Mouse (Mus musculus) lung, embryonic 16.5 days (tissue): ENCODE data around the gene Fkbp10. TPM values are rescaled to one million over a fixed set of nuclear protein-coding genes. Genes with fewer than 3 reads are reported as not detected.

Experiments
- ATAC-seq: fragments of 200-750 bp; cut with Nextera tagmentation; 2 replicates; pipeline ENCODE4 v1.8.0; 2017; ENCODE audit warnings: low read depth, mild to moderate bottlenecking, moderate library complexity
- H3K27ac ChIP-seq: fragments of 300-500 bp; sonication (generic); 2 replicates; pipeline ENCODE4 v1.5.1; 2014; ENCODE audit warnings: mild to moderate bottlenecking, control low read depth, low read length
- H3K27me3 ChIP-seq: fragments of 300-500 bp; sonication (generic); 2 replicates; pipeline ENCODE4 v1.6.1; 2014; ENCODE audit warnings: low read depth, low read length, mixed read lengths; ENCODE audit not compliant: control insufficient read depth, insufficient read depth
- H3K36me3 ChIP-seq: fragments of 300-500 bp; sonication (generic); 2 replicates; pipeline ENCODE4 v1.6.1; 2014; ENCODE audit warnings: low read length; ENCODE audit not compliant: control insufficient read depth, insufficient read depth
- H3K4me1 ChIP-seq: fragments of 300-500 bp; sonication (generic); replicated peaks from 2 replicates; pipeline ENCODE4 v1.6.1; 2014; ENCODE audit warnings: low read length, mixed read lengths; ENCODE audit not compliant: control insufficient read depth, insufficient read depth
- H3K4me2 ChIP-seq: fragments of 300-500 bp; sonication (generic); 2 replicates; pipeline ENCODE4 v1.6.1; 2014; ENCODE audit warnings: low read depth, low read length, control low read depth
- H3K4me3 ChIP-seq: fragments of 300-500 bp; sonication (generic); 2 replicates; pipeline ENCODE4 v1.5.1; 2014; ENCODE audit warnings: mild to moderate bottlenecking, low read length, control low read depth
- H3K9ac ChIP-seq: fragments of 300-500 bp; sonication (generic); 2 replicates; pipeline ENCODE4 v1.6.1; 2014; ENCODE audit warnings: low read length, control low read depth
- H3K9me3 ChIP-seq: fragments of 300-500 bp; sonication (generic); 2 replicates; pipeline ENCODE4 v1.6.1; 2016; ENCODE audit warnings: low read length; ENCODE audit not compliant: control insufficient read depth
- WGBS: fragments of 180-500 bp; shearing (Covaris S2); extraction: QIAGEN DNeasy Blood & Tissue Kit; methylation state at CpG from one replicate; pipeline ENCODE4 v1.1.7; 2014; 5-methylcytosine and 5-hydroxymethylcytosine counted together
- polyA plus RNA-seq: library from polyadenylated mRNA; unstranded; fragments of >200 nt; fragmentation: Nextera tagmentation; extraction: Ambion mirVana; gene quantifications from 2 replicates; pipeline ENCODE4 v1.2.1, GENCODE M21; 2015

Fkbp10 gene
- polyA plus RNA-seq, 1 experiment from 2014 or later, result 152 TPM

DNA sequence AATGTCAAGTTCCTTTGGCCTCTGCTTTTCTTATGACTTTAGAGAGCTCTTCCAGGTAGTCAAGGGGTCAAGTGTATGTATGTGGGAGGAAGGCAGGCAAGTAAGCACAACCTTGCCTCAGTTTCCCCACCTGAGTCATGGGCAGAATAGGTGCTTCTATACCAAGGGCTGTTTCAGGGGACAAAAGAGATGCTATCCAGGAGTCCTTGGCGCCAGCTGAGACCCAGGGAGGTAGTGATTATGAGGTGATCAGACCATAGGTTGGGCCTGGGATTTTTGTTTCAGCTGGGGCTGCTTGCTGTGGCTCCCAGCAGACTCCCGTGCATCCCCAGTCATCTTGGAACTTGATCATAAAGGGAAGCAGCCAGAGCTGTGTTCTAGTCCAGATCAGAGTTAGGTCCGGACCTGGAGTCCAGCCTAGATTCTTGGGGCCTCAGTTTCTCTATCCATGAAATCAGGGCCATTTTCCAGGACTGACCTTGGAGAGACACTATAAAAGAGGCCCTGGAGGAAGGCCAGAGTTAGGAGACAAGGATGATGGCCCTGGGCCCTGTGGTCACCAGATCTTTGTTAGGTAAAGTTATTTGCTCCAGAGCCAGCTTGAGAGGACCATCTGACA lies 10.9 kb upstream of the Fkbp10 start:
- H3K27me3 ChIP-seq, result no peaks in the 10 kb centered on the region
- 89% methylated on average over 3 of the region's 3 CpGs for WGBS
- H3K4me1 ChIP-seq, result peaks cover 18% of the 10 kb centered on the region
- H3K9ac ChIP-seq, result no peak overlapping the region
- H3K4me2 ChIP-seq, result no peak overlapping the region
- peaks cover 6% of the 10 kb centered on the region; the same call in 1 of the 2 replicates for H3K36me3 ChIP-seq
- no peaks in the 10 kb centered on the region for H3K9me3 ChIP-seq
- H3K27ac ChIP-seq, result peak overlapping the region; percentile 90
- ATAC-seq, result no peak
- no peak overlapping the region for H3K4me3 ChIP-seq

DNA sequence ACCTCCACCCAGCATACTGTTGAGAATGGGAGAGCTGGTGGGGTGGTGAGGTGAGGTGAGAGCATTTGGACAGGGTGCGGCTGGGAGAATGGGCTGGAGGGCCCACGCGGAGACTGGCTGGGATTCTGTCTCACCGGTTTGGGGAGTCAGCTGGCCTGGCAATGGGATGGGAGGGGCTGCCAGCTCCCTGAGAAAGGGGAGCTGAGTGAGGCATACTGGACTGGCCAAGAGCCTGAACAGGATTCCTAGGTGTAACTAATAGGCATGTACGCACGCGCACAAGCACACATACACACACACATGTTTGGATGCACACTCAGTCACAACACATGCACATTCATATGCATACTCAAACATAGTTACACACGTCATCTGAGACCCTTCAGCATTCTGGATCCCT lies 9.2 kb upstream of the Fkbp10 start:
- Histone ChIP-seq H3K4me1 (peaks cover 17% of the 10 kb centered on the region), H3K27me3 (no peaks in the 10 kb centered on the region), H3K9ac (no peak overlapping the region), H3K36me3 (peaks cover 11% of the 10 kb centered on the region), H3K9me3 (no peaks in the 10 kb centered on the region), H3K27ac (no peak overlapping the region), H3K4me2 (no peak overlapping the region), H3K4me3 (no peak overlapping the region)
- ATAC-seq, result peak; percentile 39
- 68% methylated on average over 8 of the region's 8 CpGs for WGBS

DNA sequence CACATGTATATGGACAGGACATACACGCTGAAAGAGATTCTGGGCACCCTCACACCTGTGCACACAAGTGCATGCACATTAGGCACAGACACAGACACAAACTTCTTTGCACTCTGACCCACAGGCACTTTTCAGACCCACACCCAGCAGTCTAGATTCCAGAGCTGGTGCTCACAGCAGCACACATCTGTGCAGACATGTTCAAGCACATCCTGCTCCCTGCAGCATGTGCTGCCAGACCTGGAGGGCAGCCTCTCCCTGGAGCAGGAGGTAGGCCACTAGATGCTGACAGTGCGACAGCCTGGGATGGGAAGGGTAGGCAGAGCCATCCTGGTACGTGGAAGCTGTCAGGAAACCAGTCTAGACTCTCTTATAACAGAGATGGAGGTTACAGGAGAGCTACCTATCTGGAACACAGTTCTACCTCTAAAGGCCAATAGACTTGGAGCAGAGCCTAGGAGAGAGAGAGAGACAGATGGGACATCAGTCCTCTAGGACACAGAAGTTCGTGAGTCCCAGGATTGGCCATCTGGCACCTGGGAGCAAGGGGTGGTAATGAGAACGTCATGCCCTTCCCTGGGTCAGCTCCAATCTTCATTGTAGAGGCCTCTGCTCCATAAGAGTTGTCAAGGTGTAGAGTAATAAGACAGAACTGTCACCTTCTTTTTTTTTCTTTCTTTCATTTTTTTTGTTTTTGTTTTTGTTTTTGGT lies 8.3 kb upstream of the Fkbp10 start:
- Histone ChIP-seq H3K9ac (no peak overlapping the region), H3K9me3 (no peaks in the 10 kb centered on the region), H3K4me1 (peaks cover 20% of the 10 kb centered on the region), H3K36me3 (peaks cover 11% of the 10 kb centered on the region), H3K27ac (no peak overlapping the region), H3K4me2 (no peak overlapping the region), H3K27me3 (no peaks in the 10 kb centered on the region), H3K4me3 (no peak overlapping the region)
- WGBS, result 84% methylated on average over 5 of the region's 5 CpGs
- no peak for ATAC-seq

DNA sequence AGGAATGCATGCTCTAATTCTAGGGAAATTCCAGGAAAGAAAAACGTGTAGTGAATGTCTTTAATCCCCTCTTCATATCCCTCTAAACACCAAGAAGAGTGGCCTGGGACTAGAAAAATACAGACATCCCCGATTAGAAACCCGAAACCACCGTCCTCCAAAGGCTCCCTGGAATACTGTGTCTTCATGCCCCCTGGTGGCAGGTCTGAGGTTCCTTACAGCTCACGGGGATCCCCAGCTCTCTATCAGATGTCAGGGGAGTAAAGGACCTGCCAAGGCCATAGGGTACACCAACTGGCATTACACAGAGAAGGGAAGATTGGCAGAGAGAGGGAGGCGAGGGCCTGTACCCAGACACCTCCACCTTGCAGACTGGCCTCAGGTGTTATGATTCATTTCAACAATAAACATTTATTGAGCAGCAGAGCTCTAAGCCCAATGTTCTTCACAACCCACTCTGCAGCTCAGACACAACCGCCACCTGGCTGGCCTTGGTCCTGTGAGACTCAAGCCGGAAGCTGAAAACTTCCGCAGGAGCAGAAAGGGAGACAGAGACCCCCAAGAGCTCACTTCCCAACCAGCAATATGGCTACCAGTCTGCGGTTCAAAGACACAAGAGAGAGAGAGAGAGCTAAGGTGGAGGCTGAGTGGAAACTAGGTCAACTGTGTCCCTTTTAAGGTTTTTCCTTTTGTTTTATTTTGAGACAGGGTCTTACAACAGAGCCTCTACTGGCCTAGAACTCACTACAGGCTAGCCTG lies 7.2 kb upstream of the Fkbp10 start:
- Histone ChIP-seq H3K27me3 (no peaks in the 10 kb centered on the region), H3K9ac (no peak overlapping the region), H3K27ac (no peak overlapping the region), H3K9me3 (no peaks in the 10 kb centered on the region), H3K36me3 (peaks cover 11% of the 10 kb centered on the region), H3K4me3 (no peak overlapping the region), H3K4me1 (peaks cover 23% of the 10 kb centered on the region), H3K4me2 (no peak overlapping the region)
- ATAC-seq, result peak; percentile 55
- 36% methylated on average over 10 of the region's 10 CpGs for WGBS

DNA sequence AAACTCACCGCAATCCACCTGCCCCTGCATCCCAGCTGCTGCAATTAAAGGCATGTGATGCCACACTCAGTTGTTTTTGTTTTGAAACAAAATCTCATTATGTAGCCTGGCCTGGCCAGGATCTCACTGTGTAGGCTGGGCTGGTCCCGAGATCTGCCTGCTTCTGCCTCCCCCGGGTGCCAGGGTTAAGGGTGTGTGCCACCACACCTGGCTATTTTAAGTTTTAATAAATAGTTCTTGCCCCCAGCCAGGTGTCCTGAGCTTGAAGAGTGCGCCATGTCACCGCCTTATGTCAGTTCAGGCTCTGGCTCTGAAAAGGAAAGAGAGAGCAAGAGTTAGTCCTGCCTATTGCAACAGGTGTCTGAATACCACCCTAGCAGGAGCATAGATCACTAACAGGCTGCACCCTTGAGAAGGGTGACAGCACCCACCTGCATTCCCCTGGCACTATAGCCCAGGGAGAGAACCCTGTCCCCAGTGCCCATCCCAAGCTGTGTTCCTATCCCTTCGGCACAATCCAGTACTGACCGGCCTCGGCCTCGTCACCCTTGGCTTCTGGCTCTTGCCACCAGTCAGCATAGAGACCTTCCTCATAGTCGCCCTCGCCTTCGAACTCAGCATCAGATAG lies 6.5 kb upstream of the Fkbp10 start:
- H3K4me3 ChIP-seq, result no peak overlapping the region
- ATAC-seq, result no peak
- WGBS, result 94% methylated on average over 12 of the region's 12 CpGs

DNA sequence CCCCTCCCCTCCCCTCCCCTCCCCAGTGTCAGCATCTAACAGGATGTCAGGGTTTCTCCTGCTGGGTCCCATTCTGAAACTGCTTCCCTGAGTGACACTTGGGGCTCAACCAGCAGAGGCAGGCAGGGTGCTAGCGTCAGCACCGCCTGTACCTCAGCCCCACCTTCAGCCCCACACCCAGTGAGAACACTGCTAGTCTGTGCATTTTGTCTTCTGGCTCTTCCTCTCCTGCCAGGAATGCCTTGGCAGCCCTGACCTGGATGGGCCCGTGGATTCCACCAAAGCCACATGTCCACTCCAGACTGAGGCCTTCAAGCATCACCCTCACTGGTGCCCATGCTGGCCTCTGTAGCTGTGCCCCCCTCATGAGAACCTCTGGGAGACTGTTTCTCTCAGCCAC lies 5.8 kb upstream of the Fkbp10 start:
- no peak for ATAC-seq
- Histone ChIP-seq H3K4me3 (no peak overlapping the region), H3K4me2 (no peak overlapping the region), H3K4me1 (peaks cover 26% of the 10 kb centered on the region), H3K27ac (no peak overlapping the region), H3K9me3 (no peaks in the 10 kb centered on the region), H3K9ac (no peak overlapping the region), H3K27me3 (no peaks in the 10 kb centered on the region), H3K36me3 (peaks cover 11% of the 10 kb centered on the region)
- 66% methylated on average over 3 of the region's 3 CpGs for WGBS

More for the DNA sequence above, 6.5 kb upstream of the Fkbp10 start:
- no peak overlapping the region for H3K27ac ChIP-seq
- H3K9me3 ChIP-seq, result no peaks in the 10 kb centered on the region
- no peak overlapping the region for H3K9ac ChIP-seq
- H3K4me1 ChIP-seq, result peaks cover 29% of the 10 kb centered on the region
- no peak overlapping the region for H3K4me2 ChIP-seq
- no peaks in the 10 kb centered on the region for H3K27me3 ChIP-seq
- peaks cover 11% of the 10 kb centered on the region for H3K36me3 ChIP-seq

DNA sequence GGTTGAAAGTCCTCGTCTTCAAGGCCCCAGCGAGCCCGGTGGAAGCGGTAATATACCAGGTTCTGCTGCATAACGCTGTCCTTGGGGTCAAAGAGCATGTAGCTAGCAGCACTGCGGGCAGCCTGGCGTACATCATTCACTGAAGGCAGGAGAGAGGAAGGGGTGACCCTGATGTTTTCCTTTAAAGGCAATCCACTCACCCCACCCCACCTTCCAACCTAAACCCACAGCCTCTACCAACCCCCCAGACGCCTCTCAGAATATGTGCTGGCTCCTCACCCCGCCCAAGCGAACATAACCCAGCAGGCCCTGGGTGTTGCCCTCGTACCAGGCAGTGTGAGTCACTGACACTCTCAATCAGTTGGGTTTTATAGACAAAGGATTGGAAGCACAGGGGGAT lies 3.8 kb upstream of the Fkbp10 start:
- ATAC-seq, result no peak
- H3K9me3 ChIP-seq, result no peaks in the 10 kb centered on the region
- 66% methylated on average over 11 of the region's 11 CpGs for WGBS
- H3K27ac ChIP-seq, result no peak overlapping the region
- H3K4me2 ChIP-seq, result peak overlapping the region; percentile 79; the same call in 1 of the 2 replicates
- H3K27me3 ChIP-seq, result no peaks in the 10 kb centered on the region
- H3K36me3 ChIP-seq, result peaks cover 11% of the 10 kb centered on the region
- no peak overlapping the region for H3K4me3 ChIP-seq
- peaks cover 33% of the 10 kb centered on the region for H3K4me1 ChIP-seq
- peak overlapping the region; percentile 91 for H3K9ac ChIP-seq

DNA sequence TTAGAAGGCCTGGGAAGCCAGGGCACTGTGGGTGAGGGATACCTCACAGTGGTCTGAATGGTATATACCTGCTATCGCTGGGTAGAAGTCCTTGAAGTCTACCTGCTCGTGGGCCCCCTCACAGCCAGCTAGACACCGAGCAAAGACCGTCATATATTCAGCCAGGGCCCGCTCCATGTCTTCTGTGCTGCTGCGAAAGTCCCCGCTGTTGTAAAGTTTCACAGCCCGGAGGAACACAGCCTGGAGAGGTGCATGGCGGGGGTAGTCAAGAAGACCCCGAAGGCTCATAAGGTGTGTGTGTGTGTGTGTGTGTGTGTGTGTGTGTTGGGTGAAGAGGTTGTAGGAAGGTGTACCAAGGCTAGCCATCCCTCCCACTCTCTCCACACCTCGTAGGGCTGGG lies 2.0 kb upstream of the Fkbp10 start:
- H3K4me2 ChIP-seq, result peak overlapping the region; percentile 79
- peaks cover 11% of the 10 kb centered on the region for H3K36me3 ChIP-seq
- WGBS, result 49% methylated on average over 11 of the region's 11 CpGs
- H3K27me3 ChIP-seq, result no peaks in the 10 kb centered on the region
- ATAC-seq, result no peak
- peak overlapping the region; percentile 97; the same call in 1 of the 2 replicates for H3K27ac ChIP-seq
- peak overlapping the region; percentile 84 for H3K4me3 ChIP-seq
- H3K9me3 ChIP-seq, result no peaks in the 10 kb centered on the region
- peak overlapping the region; percentile 91 for H3K9ac ChIP-seq
- peaks cover 38% of the 10 kb centered on the region for H3K4me1 ChIP-seq
